Mouse (Mus musculus): Measurements from ENCODE around the gene Reg3b.
"Not testable (repeated sequence)": the region's sequence is repeated elsewhere in the genome, so short reads cannot be mapped to it uniquely, and the experiment has no call there.

The Reg3b gene

DNA sequence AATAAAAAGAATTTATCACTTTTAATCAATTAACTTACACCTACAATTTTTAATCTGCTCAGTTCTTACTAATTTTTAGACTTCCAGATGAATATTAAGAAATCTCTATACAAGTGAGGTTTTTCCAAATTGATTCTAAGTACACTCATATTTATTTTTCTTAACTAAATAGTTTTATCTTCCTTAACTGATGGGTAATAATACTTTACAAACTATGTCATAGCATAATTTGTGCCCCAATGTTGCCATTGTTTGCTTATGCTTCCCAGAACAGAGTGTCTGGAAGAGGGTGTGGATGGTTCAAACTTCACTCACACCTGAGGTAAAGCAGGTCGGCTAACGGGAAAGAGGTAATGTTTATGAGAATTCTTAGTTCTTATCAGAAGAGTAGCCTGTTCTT is at the start of gene Reg3b:
Gene Reg3b, plus strand, starts transcription at position 301 of the 400 bp plus-strand sequence.
- no peak for DNase-seq

- no peak for DNase-seq
Observed at GRCm38 (mm10) chr6:78327798-78328197, 42.7 kb upstream of the Reg3b start.

GRCm38 (mm10) chr6:78329166-78329565 is 41.3 kb upstream of the Reg3b start:
- no peak for DNase-seq

DNA sequence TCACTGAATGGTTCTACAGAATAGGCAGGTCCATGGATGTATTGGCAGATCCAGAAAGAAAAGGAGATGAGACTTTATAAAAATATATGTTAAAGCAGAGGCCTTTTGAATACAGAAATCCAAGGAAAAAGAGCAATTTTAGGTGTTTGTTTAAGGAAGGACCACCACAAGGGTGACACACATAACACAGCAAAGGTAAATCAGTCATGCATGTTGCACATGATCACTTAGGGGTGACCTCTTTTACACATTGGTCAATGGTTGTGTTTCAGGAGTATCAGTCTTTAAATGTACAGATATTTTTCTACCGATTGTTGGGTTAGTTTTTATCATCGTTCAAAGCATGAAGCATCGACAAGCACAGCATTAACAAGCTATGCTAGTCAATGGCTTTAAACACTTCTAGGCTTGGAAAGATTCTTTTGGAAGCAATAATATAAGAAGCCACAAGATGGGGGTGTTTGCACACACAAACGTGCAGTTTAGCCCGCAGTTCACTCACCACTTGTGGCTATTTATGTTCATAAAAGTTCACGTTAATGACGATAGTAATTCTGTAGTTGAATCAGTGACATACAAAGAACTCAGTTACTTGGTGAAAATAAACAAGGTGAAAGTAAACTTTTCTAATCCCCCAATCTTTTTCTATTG is 38.4 kb upstream of the Reg3b start:
- DNase-seq = no peak

GRCm38 (mm10) chr6:78340296-78340695 is 30.2 kb upstream of the Reg3b start:
- no peak for DNase-seq

GRCm38 (mm10) chr6:78341689-78342088 is 28.8 kb upstream of the Reg3b start:
- DNase-seq = no peak

GRCm38 (mm10) chr6:78361971-78362563 is 8.4 kb upstream of the Reg3b start:
- no peak for DNase-seq

DNA sequence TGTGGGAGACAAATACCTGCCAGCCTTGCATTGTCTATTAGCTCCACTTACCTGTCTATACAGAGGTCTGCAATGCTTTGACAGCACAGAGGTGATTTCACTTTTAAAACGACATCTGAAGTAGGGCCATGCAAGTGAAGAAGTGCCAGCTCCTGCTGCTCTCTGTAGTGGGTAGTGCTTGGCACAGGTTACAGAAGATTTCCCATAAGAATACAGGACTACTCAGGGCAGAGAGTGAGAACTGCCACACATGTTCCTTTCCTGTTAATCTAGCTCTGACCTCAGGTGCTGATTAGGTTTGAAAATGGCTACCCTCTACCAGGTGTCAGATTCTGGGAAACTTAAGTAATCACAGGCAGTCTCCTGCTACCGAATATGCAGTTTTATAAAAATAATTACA is 8.3 kb downstream of the Reg3b start, which contains the start of gene Reg3d:
Gene Reg3d, minus strand, starts transcription at position 101 of the 400 bp plus-strand sequence.
- no peak for DNase-seq

- DNase-seq = no peak
Observed at GRCm38 (mm10) chr6:78380409-78380808, 10.0 kb downstream of the Reg3b start, which contains the start of gene Reg3a. Gene Reg3a, plus strand, starts transcription at chr6:78380709.

DNA sequence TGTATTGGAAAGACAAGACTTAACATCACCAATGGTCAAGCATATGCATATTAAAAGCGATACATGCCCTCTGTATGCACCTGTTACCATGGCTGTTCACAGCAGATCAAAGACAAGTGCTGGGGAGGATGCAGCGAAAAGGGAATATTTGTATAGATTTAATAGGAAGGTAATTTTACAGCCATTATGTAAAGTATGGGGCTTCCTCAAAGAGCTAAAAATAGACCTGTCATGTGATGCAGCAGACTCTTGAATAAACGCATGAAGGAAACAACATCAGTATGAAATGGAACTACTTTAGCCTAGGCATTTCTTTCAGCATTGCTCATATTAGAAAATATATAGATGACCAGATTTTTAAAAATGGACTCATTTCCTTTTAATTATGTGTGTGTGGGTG is 15.2 kb downstream of the Reg3b start:
- DNase-seq = no peak

DNA sequence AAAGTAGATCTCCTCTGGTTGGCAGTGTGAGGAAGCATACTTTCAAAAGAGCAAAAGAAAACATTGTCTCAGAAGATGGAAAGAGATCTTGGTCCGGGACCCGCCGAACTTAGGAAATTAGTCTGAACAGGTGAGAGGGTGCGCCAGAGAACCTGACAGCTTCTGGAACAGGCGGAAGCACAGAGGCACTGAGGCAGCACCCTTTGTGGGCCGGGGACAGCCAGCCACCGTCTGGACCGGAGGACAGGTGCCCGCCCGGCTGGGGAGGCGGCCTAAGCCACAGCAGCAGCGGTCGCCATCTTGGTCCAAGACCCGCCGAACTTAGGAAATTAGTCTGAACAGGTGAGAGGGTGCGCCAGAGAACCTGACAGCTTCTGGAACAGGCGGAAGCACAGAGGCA is 24.9 kb downstream of the Reg3b start, which contains the start of gene Reg2:
Gene Reg2, plus strand, starts transcription at position 301 of the 400 bp plus-strand sequence.
- DNase-seq = not testable (repeated sequence)

DNA sequence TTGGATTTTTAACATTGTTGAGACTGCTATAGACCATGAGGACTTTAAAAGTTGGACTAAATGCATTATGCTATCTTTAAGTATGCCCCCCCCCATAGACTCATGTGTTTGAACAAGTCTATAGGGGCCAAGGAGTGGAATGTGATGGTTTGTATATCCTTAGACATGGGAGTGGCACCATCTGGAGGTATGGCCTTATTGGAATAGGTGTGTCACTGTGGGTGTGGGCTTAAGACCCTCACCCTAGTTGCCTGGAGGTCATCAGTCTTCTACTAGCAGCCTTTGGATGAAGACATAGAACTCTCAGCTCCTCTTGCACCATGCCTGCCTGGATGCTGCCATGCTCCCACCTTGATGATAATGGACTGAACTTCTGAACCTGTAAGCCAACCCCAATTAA is 52.0 kb downstream of the Reg3b start, which contains the start of gene Reg1:
Gene Reg1, plus strand, starts transcription at position 301 of the 400 bp plus-strand sequence.
- DNase-seq = not testable (repeated sequence)

All from spleen, adult 18-20 months (tissue).